Mouse (Mus musculus) forebrain, embryonic 11.5 days (tissue): Measurements from ENCODE around the gene Srsf2. TPM values are rescaled to one million over a fixed set of nuclear protein-coding genes. Genes with fewer than 3 reads are reported as not detected.
"Not testable (repeated sequence)": the region's sequence is repeated elsewhere in the genome, so short reads cannot be mapped to it uniquely, and the experiment has no call there.

Experiments
- ATAC-seq: fragments of 200-750 bp; cut with Nextera tagmentation; replicated peaks from 2 replicates; pipeline ENCODE4 v1.8.0; 2017; ENCODE audit warnings: moderate TSS enrichment; ENCODE audit not compliant: low FRiP score
- DNase-seq: peaks from one replicate; pipeline ENCODE4 v3.0.0-alpha.2; 2017; ENCODE audit warnings: low spot score
- H3K27ac ChIP-seq: fragments of 300-500 bp; sonication (generic); 2 replicates; pipeline ENCODE4 v1.5.1; 2014; ENCODE audit warnings: low read depth, low read length
- H3K27me3 ChIP-seq: fragments of 300-500 bp; sonication (generic); 2 replicates; pipeline ENCODE4 v1.6.1; 2014; ENCODE audit warnings: mild to moderate bottlenecking, low read length, mixed read lengths; ENCODE audit not compliant: control insufficient read depth, insufficient read depth
- H3K36me3 ChIP-seq: fragments of 300-500 bp; sonication (generic); 2 replicates; pipeline ENCODE4 v1.6.1; 2014; ENCODE audit warnings: mild to moderate bottlenecking, low read length, moderate library complexity, mixed read lengths; ENCODE audit not compliant: control insufficient read depth, insufficient read depth
- H3K4me1 ChIP-seq: fragments of 300-500 bp; sonication (generic); replicated peaks from 2 replicates; pipeline ENCODE4 v1.6.1; 2014; ENCODE audit warnings: low read length, mixed read lengths; ENCODE audit not compliant: control insufficient read depth, insufficient read depth
- H3K4me2 ChIP-seq: fragments of 300-500 bp; sonication (generic); 2 replicates; pipeline ENCODE4 v1.6.1; 2014; ENCODE audit warnings: low read depth, mild to moderate bottlenecking, low read length, moderate library complexity, mixed read lengths; ENCODE audit not compliant: severe bottlenecking
- H3K4me3 ChIP-seq: fragments of 300-500 bp; sonication (generic); 2 replicates; pipeline ENCODE4 v1.5.1; 2014; ENCODE audit warnings: low read depth, low read length
- H3K9ac ChIP-seq: fragments of 300-500 bp; sonication (generic); 2 replicates; pipeline ENCODE4 v1.6.1; 2014; ENCODE audit warnings: low read length
- H3K9me3 ChIP-seq: fragments of 300-500 bp; sonication (generic); 2 replicates; pipeline ENCODE4 v1.6.1; 2016; ENCODE audit warnings: low read length, mixed read lengths; ENCODE audit not compliant: control insufficient read depth
- WGBS: fragments of 180-500 bp; shearing (Covaris S2); extraction: QIAGEN DNeasy Blood & Tissue Kit; methylation state at CpG from one replicate; pipeline ENCODE4 v1.1.7; 2014; 5-methylcytosine and 5-hydroxymethylcytosine counted together
- polyA plus RNA-seq: library from polyadenylated mRNA; unstranded; fragments of >200 nt; fragmentation: Nextera tagmentation; extraction: Ambion mirVana; gene quantifications from 2 replicates; pipeline ENCODE4 v1.2.1, GENCODE M21; 2014

The Srsf2 gene
- polyA plus RNA-seq, 1 experiment from 2014 or later = 1,008 TPM

DNA sequence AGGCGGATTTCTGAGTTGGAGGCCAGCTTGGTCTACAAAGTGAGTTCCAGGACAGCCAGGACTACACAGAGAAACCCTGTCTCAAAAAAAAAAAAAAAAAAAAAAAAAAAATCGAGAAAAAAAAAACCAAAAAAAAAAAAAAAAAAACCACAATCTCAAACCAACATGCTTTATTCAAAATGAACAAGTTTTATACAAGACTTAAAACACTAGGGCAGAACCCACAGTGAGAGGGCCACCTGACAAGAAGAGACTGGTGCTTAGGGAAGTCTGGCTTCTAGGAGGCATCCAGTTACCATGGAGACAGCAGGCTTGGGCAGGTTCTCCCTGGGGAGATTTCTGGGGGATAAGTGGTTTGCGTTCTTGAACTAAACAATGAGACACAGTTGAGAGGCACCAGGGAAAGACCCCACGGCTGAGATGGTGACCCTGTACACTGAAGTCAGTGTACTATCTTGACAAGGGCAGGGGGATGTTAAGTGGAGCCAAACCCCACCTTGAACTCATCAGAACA is 20.7 kb downstream of the Srsf2 start:
- H3K9ac ChIP-seq = no peak overlapping the region
- no peak overlapping the region for H3K4me2 ChIP-seq
- H3K27ac ChIP-seq = no peak overlapping the region
- peaks cover 7% of the 10 kb centered on the region for H3K4me1 ChIP-seq
- DNase-seq (peak; percentile 46), ATAC-seq (no peak)
- peaks cover 12% of the 10 kb centered on the region for H3K36me3 ChIP-seq
- H3K9me3 ChIP-seq = no peaks in the 10 kb centered on the region
- H3K27me3 ChIP-seq = no peaks in the 10 kb centered on the region
- H3K4me3 ChIP-seq = no peak overlapping the region
- 25% methylated on average over 4 of the region's 4 CpGs for WGBS

DNA sequence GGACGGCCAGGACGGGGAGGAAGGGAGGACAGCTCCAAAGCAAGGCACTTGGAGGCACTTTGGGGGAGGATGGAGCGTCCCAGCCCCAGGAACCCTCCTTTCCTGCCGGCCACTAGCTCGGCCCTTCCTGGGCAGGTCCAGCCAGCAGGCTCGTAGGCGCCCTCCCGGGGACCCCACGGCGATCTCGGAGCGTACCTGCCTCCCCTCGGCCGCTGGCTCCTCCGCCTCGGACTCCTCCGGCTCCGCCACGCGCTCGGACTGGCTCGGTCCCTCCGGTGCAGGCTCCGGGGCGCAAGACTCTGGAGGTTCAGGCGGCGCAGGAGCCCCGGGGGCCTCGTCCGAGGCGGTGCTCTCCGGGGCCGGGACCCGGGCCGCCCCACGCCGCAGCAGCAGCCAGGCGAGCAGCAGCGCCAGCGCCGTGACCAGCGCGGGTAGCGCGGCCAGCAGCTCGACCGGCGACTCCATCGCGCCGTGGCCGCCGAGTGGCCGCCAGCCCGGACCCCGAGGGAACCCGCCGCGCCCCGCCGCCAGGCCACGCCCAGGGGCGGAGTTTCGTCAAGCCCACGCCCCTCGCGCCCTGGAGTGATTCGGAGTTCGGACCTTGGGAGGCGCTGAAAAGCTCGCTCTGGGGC is 25.2 kb downstream of the Srsf2 start, which contains the start of gene Mxra7:
Gene Mxra7, minus strand, starts transcription at position 513 of the 632 bp plus-strand sequence.
- ATAC-seq = peak; percentile 47
- peak within 1 kb of the TSS; percentile 64 for H3K4me3 ChIP-seq
- H3K9ac ChIP-seq = peak within 1 kb of the TSS; percentile 89
- peak; percentile 90 for DNase-seq
- under 1% methylated on average over 68 of the region's 71 CpGs for WGBS
- H3K36me3 ChIP-seq = no peaks in the 10 kb centered on the region
- H3K4me1 ChIP-seq = peaks cover 15% of the 10 kb centered on the region
- H3K4me2 ChIP-seq = peak within 1 kb of the TSS; percentile 96
- H3K27me3 ChIP-seq = no peaks in the 10 kb centered on the region
- no peaks in the 10 kb centered on the region for H3K9me3 ChIP-seq
- H3K27ac ChIP-seq = peak within 1 kb of the TSS; percentile 33; the same call in 1 of the 2 replicates

DNA sequence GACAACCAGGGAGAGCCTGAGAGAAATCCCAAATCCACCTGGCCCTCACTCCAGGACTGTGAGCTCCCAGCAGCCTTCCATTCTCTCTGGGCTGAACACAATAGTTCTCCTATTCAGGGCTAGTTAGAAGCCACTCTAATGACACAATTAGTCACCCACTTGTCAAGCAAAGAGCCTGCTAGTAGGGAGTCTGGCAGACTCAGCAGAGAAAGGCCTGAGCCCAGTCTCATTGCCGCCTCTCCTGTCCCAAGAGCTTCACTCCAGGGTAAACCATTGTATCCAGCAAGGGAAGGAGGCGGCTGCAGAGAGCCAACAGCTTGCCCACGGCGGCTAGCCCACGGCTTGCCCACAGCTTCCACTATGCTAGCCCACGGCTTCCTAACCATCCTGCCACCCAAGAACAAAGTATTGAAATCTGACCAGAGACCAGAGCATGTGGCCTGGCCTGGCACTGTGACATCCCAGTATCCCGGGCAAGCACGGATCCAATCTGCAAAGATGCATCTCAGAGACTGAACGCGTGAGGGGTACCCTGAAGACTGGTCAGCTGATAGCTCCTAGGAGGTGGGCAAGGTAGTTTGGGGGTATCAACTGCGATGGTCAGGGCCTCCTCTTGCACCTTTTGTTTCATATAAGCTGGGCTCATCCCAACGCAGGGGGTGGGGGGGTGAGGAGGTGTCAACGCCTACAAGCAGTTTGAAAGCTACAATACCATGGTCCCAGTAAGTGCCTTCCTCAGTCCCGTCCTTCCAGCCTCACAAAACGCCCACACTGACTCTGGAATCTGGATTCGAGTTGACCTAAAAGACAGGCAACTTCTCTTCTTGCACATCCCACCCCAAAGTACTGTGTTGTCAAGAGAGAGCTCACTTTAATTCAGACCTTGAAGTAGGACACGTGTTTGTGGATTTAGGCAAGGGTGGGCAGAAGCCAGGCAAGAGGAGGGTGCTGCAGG is 26.1 kb downstream of the Srsf2 start:
- Histone ChIP-seq H3K36me3 (no peaks in the 10 kb centered on the region), H3K27ac (peak overlapping the region; percentile 33; the same call in 1 of the 2 replicates), H3K9ac (peak overlapping the region; percentile 89), H3K4me2 (peak overlapping the region; percentile 96), H3K9me3 (no peaks in the 10 kb centered on the region), H3K27me3 (no peaks in the 10 kb centered on the region), H3K4me3 (peak overlapping the region; percentile 64), H3K4me1 (peaks cover 15% of the 10 kb centered on the region)
- WGBS = 13% methylated on average over 17 of the region's 17 CpGs
- no peak for DNase-seq
- peak; percentile 31; the same call in 1 of the 2 replicates for ATAC-seq

DNA sequence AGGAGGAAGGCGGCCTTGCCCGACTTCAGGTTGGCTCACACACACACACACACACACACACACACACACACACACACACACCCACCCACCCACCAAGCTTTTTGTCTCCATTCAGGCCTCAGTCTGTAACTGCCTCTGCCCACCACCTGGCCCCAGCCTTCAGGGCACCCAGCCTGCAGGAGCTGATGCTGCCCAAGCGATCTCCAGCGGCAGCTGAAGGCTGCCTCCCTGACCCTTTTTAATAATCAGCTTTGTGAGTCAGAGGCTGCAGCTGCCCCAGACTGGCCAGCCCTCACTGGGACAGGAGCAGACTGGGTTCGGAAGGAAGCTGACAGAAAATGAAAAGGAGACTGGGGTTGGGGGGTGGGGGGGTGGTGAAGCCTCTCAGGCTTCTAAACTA is 27.7 kb downstream of the Srsf2 start:
- DNase-seq (no peak), ATAC-seq (no peak)

DNA sequence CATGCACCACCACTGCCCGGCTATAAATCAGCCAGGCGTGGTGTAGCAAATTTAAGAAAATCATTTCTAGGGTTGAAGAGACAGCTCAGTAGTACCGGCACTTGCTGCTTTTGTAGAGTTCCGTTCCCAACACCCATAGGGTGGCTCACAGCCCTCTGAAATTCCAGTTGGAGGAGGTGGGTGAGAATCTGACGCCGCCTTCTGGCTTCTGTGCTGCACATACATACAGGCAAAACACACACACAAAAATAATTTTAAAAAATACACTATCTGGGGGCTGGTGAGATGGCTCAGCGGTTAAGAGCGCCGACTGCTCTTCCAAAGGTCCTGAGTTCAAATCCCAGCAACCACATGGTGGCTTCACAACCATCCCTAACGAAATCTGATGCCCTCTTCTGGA is 29.0 kb downstream of the Srsf2 start:
- not testable (repeated sequence) for H3K9me3 ChIP-seq, H3K4me2 ChIP-seq, H3K27ac ChIP-seq, H3K36me3 ChIP-seq, H3K27me3 ChIP-seq, DNase-seq, H3K9ac ChIP-seq, ATAC-seq, H3K4me3 ChIP-seq
- 96% methylated on average over 10 of the region's 10 CpGs for WGBS
- peaks cover 15% of the 10 kb centered on the region for H3K4me1 ChIP-seq

More for the DNA sequence above, 27.7 kb downstream of the Srsf2 start:
- Histone ChIP-seq H3K4me3 (no peak overlapping the region), H3K4me1 (peaks cover 15% of the 10 kb centered on the region), H3K36me3 (no peaks in the 10 kb centered on the region), H3K4me2 (no peak overlapping the region), H3K9me3 (no peaks in the 10 kb centered on the region), H3K9ac (no peak overlapping the region), H3K27me3 (no peaks in the 10 kb centered on the region), H3K27ac (no peak overlapping the region)
- WGBS = 65% methylated on average over 5 of the region's 5 CpGs

DNA sequence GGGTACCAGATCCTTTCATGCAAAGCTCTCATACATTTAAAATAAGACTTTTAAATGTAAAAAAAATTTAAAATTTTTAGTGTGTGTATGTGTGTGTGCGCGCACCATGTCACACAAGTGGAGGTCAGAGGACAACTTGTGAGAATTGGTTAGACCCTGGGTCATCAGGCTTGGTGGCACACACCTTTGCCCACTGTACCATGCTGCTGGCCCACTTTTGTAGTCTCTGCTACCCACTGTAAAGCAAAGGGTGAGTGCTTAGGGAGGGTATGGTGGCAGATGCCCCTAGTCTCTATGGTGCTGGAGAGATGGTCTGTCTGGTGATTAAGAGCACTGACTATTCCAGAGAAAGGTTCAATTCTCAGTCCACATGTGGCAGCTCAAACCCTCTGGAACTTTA is 29.6 kb downstream of the Srsf2 start:
- Histone ChIP-seq H3K4me3 (no peak overlapping the region), H3K9me3 (no peaks in the 10 kb centered on the region), H3K36me3 (no peaks in the 10 kb centered on the region), H3K27ac (no peak overlapping the region), H3K4me1 (peaks cover 15% of the 10 kb centered on the region), H3K4me2 (no peak overlapping the region), H3K27me3 (no peaks in the 10 kb centered on the region), H3K9ac (no peak overlapping the region)
- DNase-seq (no peak), ATAC-seq (no peak)
- WGBS = 96% methylated on average over 2 of the region's 2 CpGs

DNA sequence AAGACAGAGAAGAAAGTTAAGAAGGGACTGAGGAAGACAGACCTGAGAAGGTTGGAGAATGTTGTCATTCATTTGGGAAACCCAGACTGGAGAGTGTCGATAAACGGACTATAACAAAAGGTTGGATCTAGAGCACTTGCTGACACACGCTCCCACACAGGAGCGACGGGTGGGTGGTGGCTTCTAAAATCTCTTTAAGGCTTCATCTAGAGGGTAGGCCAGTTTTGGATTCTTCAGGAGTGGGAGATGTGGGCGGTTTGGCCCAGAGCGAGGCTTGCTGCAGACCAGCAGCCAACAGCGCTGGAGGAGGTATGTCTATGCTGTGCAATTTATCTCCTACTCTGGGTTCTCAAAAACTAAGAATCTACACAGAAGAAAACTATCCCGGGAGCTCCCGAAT is 30.3 kb downstream of the Srsf2 start:
- Histone ChIP-seq H3K9me3 (no peaks in the 10 kb centered on the region), H3K27me3 (no peaks in the 10 kb centered on the region), H3K4me2 (no peak overlapping the region), H3K4me3 (no peak overlapping the region), H3K4me1 (peaks cover 14% of the 10 kb centered on the region), H3K9ac (no peak overlapping the region), H3K36me3 (no peaks in the 10 kb centered on the region), H3K27ac (no peak overlapping the region)
- 90% methylated on average over 10 of the region's 10 CpGs for WGBS
- DNase-seq = no peak
- no peak for ATAC-seq

DNA sequence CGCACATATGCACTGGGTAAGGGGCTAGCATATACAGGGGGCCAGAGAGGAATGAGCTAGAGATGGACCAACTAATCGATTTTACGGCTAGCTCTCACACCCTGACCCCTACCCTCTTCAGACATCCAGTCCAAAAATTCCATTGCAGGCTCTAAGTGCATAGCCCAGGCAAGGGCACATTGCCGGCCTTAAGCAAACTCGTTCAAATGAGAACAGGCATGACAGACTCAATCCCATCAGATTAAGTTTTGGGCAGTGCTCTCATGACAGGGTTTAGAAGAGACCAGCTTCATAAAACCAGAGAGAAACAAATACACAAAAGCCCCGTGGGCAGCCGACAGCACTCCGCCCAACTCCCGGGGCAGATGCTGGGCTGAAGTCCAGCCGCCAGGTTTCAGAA is 30.7 kb downstream of the Srsf2 start:
- H3K27me3 ChIP-seq = no peaks in the 10 kb centered on the region
- WGBS = 78% methylated on average over 10 of the region's 10 CpGs
- H3K36me3 ChIP-seq = no peaks in the 10 kb centered on the region
- ATAC-seq (no peak), DNase-seq (no peak)
- no peak overlapping the region for H3K4me3 ChIP-seq
- H3K4me1 ChIP-seq = peaks cover 11% of the 10 kb centered on the region
- no peak overlapping the region for H3K27ac ChIP-seq
- H3K4me2 ChIP-seq = no peak overlapping the region
- no peak overlapping the region for H3K9ac ChIP-seq
- no peaks in the 10 kb centered on the region for H3K9me3 ChIP-seq
